Mouse (Mus musculus) brain, embryonic 14.5 days (tissue): ENCODE results near the gene Irak2.

Experiments used
- CTCF ChIP-seq: fragments of 200-500 bp; IDR thresholded peaks from 2 replicates; pipeline ENCODE4 v1.5.1; 2012; ENCODE audit warnings: inconsistent platforms, mild to moderate bottlenecking, moderate library complexity, borderline replicate concordance; ENCODE audit not compliant: insufficient read depth, insufficient read length; ENCODE audit errors: extremely low read depth
- POLR2A ChIP-seq: fragments of 200-500 bp; IDR thresholded peaks from 2 replicates; pipeline ENCODE4 v1.6.1; 2012; ENCODE audit warnings: mild to moderate bottlenecking, inconsistent platforms, borderline replicate concordance; ENCODE audit not compliant: poor library complexity, insufficient read depth, insufficient read length, severe bottlenecking; ENCODE audit errors: extremely low read depth

GRCm38 (mm10) chr6:113686551-113687125 is 48.4 kb downstream of the Irak2 start:
- TF ChIP-seq POLR2A (no peak), CTCF (no peak)
